Mouse (Mus musculus) hindbrain, embryonic 10.5 days (tissue): ENCODE measurements around the gene Gm10134. TPM values are rescaled to one million over a fixed set of nuclear protein-coding genes. Genes with fewer than 3 reads are reported as not detected.

Experiments
- DNase-seq: peaks from one replicate; pipeline ENCODE4 v3.0.0-alpha.2; 2017; ENCODE audit warnings: low spot score
- H3K27ac ChIP-seq: fragments of 300-500 bp; sonication (generic); 2 replicates; pipeline ENCODE4 v1.5.1; 2016; ENCODE audit warnings: mild to moderate bottlenecking, moderate library complexity
- H3K27me3 ChIP-seq: fragments of 300-500 bp; sonication (generic); 2 replicates; pipeline ENCODE4 v1.6.1; 2016; ENCODE audit warnings: mild to moderate bottlenecking; ENCODE audit not compliant: poor library complexity, insufficient read depth, severe bottlenecking
- H3K36me3 ChIP-seq: fragments of 300-500 bp; sonication (generic); 2 replicates; pipeline ENCODE4 v1.6.1; 2016; ENCODE audit warnings: mild to moderate bottlenecking, moderate library complexity
- H3K4me1 ChIP-seq: fragments of 300-500 bp; sonication (generic); replicated peaks from 2 replicates; pipeline ENCODE4 v1.6.1; 2016; ENCODE audit warnings: mild to moderate bottlenecking
- H3K4me3 ChIP-seq: fragments of 300-500 bp; sonication (generic); 2 replicates; pipeline ENCODE4 v1.5.1; 2016; ENCODE audit warnings: mild to moderate bottlenecking, moderate library complexity
- H3K9me3 ChIP-seq: fragments of 300-500 bp; sonication (generic); 2 replicates; pipeline ENCODE4 v1.6.1; 2016; ENCODE audit warnings: mild to moderate bottlenecking, moderate library complexity
- WGBS: fragments of 180-500 bp; shearing (Covaris S2); methylation state at CpG from one replicate; pipeline ENCODE4 v1.1.7; 2016; 5-methylcytosine and 5-hydroxymethylcytosine counted together
- polyA plus RNA-seq: library from polyadenylated mRNA; unstranded; fragments of >200 nt; fragmentation: Nextera tagmentation; extraction: Ambion mirVana; gene quantifications from 2 replicates; pipeline ENCODE4 v1.2.1, GENCODE M21; 2016

The Gm10134 gene
- polyA plus RNA-seq, 1 experiment from 2014 or later = not detected

DNA sequence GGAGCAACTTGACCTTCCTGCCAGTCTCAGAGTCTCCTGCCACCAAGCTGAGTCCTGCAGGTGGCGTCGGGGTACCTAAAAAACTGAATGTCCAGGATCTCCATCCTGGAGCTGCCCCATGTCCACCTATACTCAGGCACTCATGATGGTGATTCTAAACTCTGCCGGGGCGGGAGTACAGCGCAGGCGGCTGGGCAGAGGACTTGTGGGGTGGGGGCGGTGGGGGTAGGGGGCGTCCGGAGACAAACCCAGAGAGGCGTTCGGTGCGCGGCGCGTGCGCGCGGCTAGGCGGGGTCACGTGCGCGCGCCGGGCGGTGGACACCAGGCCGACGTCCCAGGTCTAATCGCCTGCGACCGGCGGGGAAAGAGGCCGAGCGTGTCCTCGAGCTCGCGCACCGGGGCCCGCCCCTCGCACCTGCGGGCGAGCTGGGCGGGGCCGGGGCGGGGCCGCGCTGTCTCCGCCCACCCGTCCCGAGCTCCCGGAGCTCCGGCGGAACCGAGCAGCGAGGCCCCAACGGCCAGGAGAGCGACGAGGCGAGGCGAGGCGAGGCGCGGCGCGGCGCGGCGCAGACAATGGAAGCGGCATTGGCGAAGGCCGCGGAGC lies 7.0 kb downstream of the Gm10134 start, which contains the start of gene Ralgds:
Gene Ralgds (plus strand): TSS at position 328 of the 604 bp plus-strand sequence.
- WGBS = under 1% methylated on average over 71 of the region's 71 CpGs
- DNase-seq = peak; percentile 78
- H3K4me1 ChIP-seq = peaks cover 50% of the 10 kb centered on the region

GRCm38 (mm10) chr2:28513431-28514370 lies 7.8 kb downstream of the Gm10134 start:
- H3K27me3 ChIP-seq = peaks cover 3% of the 10 kb centered on the region; the same call in 1 of the 2 replicates
- H3K9me3 ChIP-seq = no peaks in the 10 kb centered on the region
- 5% methylated on average over 47 of the region's 47 CpGs for WGBS
- DNase-seq = peak; percentile 50
- H3K4me3 ChIP-seq = peak overlapping the region; percentile 89
- H3K27ac ChIP-seq = peak overlapping the region; percentile 92
- peaks cover 24% of the 10 kb centered on the region for H3K36me3 ChIP-seq
- peaks cover 58% of the 10 kb centered on the region for H3K4me1 ChIP-seq

More for the DNA sequence above, 7.0 kb downstream of the Gm10134 start, which contains the start of gene Ralgds:
- Histone ChIP-seq H3K27ac (peak within 1 kb of the TSS; percentile 92), H3K4me3 (peak within 1 kb of the TSS; percentile 89), H3K9me3 (no peaks in the 10 kb centered on the region), H3K27me3 (peaks cover 3% of the 10 kb centered on the region; the same call in 1 of the 2 replicates), H3K36me3 (peaks cover 24% of the 10 kb centered on the region)

GRCm38 (mm10) chr2:28514489-28514888 lies 8.6 kb downstream of the Gm10134 start:
- Histone ChIP-seq H3K9me3 (no peaks in the 10 kb centered on the region), H3K36me3 (peaks cover 24% of the 10 kb centered on the region), H3K4me3 (peak overlapping the region; percentile 89), H3K4me1 (peaks cover 61% of the 10 kb centered on the region), H3K27ac (peak overlapping the region; percentile 92), H3K27me3 (peaks cover 3% of the 10 kb centered on the region; the same call in 1 of the 2 replicates)
- 20% methylated on average over 5 of the region's 5 CpGs for WGBS
- DNase-seq = peak; percentile 89

- peaks cover 84% of the 10 kb centered on the region for H3K4me1 ChIP-seq
- no peaks in the 10 kb centered on the region for H3K9me3 ChIP-seq
- 0 out of 2 replicates have a peak overlapping the region, but pooled peaks have one; percentile 4 for H3K27ac ChIP-seq
- H3K27me3 ChIP-seq = no peaks in the 10 kb centered on the region
- WGBS = 36% methylated on average over 5 of the region's 5 CpGs
- H3K4me3 ChIP-seq = no peak overlapping the region
- peak; percentile 74 for DNase-seq
- H3K36me3 ChIP-seq = peaks cover 29% of the 10 kb centered on the region
Measured at GRCm38 (mm10) chr2:28517206-28517909, 11.5 kb downstream of the Gm10134 start.

DNA sequence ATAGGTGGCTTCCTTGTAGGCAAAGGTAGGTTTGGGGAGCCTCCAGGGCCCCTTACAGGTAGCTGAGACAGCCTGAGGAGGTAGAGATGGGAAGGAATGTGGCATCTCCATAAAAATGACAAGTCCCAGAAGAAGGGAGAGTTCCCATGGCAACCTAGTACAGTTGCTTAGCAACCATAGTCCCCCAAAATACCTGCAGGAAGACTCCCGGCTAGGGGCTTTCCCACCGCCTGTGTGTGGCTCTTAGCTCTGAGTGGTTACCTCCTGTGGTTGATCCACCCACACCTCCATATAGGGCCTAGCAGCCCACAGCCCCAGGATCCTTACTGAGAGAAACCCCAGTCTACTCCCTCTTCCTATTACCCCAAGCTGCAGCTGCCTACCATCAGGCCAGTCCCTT lies 12.3 kb downstream of the Gm10134 start:
- Histone ChIP-seq H3K36me3 (peaks cover 29% of the 10 kb centered on the region), H3K27me3 (no peaks in the 10 kb centered on the region), H3K4me3 (no peak overlapping the region), H3K9me3 (no peaks in the 10 kb centered on the region), H3K4me1 (peaks cover 79% of the 10 kb centered on the region), H3K27ac (no peak overlapping the region)
- no peak for DNase-seq
- WGBS = 53% methylated on average over 2 of the region's 2 CpGs

GRCm38 (mm10) chr2:28520581-28520980 lies 14.7 kb downstream of the Gm10134 start:
- Histone ChIP-seq H3K9me3 (no peaks in the 10 kb centered on the region), H3K27ac (0 out of 2 replicates have a peak overlapping the region, but pooled peaks have one; percentile 18), H3K4me3 (no peak overlapping the region), H3K4me1 (peaks cover 79% of the 10 kb centered on the region), H3K27me3 (no peaks in the 10 kb centered on the region), H3K36me3 (peaks cover 24% of the 10 kb centered on the region)
- DNase-seq = no peak
- WGBS = 77% methylated on average over 5 of the region's 5 CpGs

DNA sequence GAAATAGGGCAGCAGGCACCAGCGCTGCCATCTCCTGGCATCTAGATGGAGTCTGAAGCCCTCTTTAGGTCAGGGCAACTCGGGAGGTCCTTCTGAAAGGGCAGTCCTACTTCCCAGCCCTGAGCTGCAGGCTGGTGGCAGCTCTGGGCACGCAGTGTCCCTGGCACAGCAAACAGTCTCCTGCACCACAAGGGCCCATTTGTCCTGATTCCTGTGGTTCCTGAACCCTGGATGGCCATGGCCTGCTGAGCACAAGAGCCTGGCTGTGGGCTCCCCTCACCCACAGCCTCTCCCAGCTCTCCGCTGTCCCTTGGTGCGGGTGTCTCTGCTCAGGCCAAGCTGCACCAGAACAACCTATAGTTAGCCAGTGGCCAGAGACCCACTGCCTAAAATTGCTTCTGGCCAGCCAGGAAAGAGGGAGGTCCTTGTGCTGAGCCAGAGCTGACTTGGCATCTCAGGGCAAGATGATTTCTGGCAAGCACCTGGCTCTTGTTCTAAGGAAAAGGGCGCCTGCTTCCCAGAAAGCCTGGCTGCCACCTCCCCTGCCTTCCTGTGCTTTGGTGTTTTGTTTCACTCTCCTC lies 15.8 kb downstream of the Gm10134 start:
- H3K36me3 ChIP-seq = peaks cover 14% of the 10 kb centered on the region; the same call in 1 of the 2 replicates
- no peak for DNase-seq
- peaks cover 83% of the 10 kb centered on the region for H3K4me1 ChIP-seq
- WGBS = 77% methylated on average over 6 of the region's 6 CpGs
- no peak overlapping the region for H3K4me3 ChIP-seq
- no peaks in the 10 kb centered on the region for H3K27me3 ChIP-seq
- H3K27ac ChIP-seq = no peak overlapping the region
- no peaks in the 10 kb centered on the region for H3K9me3 ChIP-seq

- Histone ChIP-seq H3K27ac (no peak overlapping the region), H3K4me1 (peaks cover 83% of the 10 kb centered on the region)
- 87% methylated on average over 4 of the region's 4 CpGs for WGBS
Measured at GRCm38 (mm10) chr2:28522166-28522565, 16.3 kb downstream of the Gm10134 start.

DNA sequence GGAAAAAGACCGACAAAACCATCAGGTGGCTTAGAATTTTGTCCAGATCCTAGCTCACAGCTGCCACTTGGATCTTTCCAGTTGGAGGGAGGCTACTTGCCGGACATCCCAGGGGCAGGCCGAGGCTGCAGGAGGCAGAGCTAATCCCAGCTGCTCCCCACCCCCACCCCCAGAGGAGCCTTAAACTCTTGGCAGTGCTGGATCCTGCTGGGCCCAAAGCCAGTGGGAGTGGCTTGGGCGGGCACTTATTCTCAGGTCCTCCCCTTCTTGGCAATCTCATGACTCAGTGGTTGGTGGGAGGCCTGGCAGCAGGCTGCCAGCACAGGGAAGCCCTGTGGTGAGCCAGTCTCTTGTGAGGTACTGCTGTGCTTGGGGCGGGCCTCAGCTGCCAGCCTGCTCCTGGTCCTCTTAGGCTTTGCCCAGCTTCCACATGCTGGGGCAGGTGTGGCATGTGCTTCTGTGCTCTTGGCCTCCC lies 17.8 kb downstream of the Gm10134 start:
- H3K27me3 ChIP-seq = no peaks in the 10 kb centered on the region
- 21% methylated on average over 5 of the region's 5 CpGs for WGBS
- no peak for DNase-seq
- no peaks in the 10 kb centered on the region for H3K9me3 ChIP-seq
- H3K4me3 ChIP-seq = no peak overlapping the region
- H3K4me1 ChIP-seq = peaks cover 83% of the 10 kb centered on the region
- peaks cover 5% of the 10 kb centered on the region; the same call in 1 of the 2 replicates for H3K36me3 ChIP-seq
- H3K27ac ChIP-seq = peak overlapping the region; percentile 65

More at GRCm38 (mm10) chr2:28522166-28522565, 16.3 kb downstream of the Gm10134 start:
- H3K36me3 ChIP-seq = peaks cover 12% of the 10 kb centered on the region; the same call in 1 of the 2 replicates
- no peak overlapping the region for H3K4me3 ChIP-seq
- no peaks in the 10 kb centered on the region for H3K27me3 ChIP-seq
- no peaks in the 10 kb centered on the region for H3K9me3 ChIP-seq
- no peak for DNase-seq

- WGBS = 73% methylated on average over 10 of the region's 10 CpGs
- no peak for DNase-seq
- Histone ChIP-seq H3K9me3 (no peaks in the 10 kb centered on the region), H3K27me3 (no peaks in the 10 kb centered on the region), H3K4me1 (peaks cover 86% of the 10 kb centered on the region), H3K36me3 (0 out of 2 replicates have a peak, but pooled peaks cover 5% of the 10 kb centered on the region), H3K4me3 (no peak overlapping the region), H3K27ac (peak overlapping the region; percentile 88)
Measured at GRCm38 (mm10) chr2:28524406-28524805, 18.5 kb downstream of the Gm10134 start.

DNA sequence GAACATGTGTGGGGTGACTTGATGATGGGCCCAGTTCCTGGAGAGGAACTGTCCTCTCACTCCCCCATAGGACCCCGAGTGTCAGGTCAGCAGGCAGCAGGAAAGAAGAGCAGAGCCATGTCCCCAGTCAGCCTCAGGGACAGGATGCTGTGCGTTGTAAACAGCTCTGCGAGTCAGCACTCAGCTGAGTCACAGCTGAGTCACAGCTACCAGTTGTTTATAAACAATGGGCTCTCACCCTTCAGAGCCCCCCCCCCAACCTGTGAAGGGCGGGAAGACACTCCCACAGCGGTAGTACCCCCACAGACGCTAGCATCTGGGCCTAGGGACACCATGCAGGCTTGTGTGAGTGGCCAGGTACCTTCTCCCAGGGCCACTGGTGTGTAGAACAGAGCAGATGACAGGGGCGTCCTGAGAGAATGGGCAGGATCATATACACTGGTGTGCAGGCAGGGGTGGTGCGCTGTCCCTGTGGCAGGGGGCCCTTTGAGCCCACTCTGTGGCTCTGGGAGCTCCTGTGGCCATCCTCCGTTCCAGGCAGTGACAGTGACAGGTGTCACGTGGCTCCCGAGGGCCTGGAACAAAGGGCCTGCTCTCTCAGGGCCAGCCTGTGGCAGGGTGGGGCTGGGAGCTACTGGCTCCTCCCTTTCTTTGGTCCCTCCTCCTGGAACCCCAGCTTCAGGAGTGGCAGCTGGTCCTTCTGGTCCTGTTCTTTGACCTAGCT lies 19.5 kb downstream of the Gm10134 start:
- Histone ChIP-seq H3K4me1 (peaks cover 86% of the 10 kb centered on the region), H3K9me3 (no peaks in the 10 kb centered on the region), H3K27me3 (no peaks in the 10 kb centered on the region), H3K27ac (peak overlapping the region; percentile 88), H3K36me3 (0 out of 2 replicates have a peak, but pooled peaks cover 5% of the 10 kb centered on the region), H3K4me3 (peak overlapping the region; percentile 27)
- 14% methylated on average over 11 of the region's 11 CpGs for WGBS
- DNase-seq = peak; percentile 79
